9 mouse cellular contexts compared by ENCODE assay signal in the genomic region with DNA sequence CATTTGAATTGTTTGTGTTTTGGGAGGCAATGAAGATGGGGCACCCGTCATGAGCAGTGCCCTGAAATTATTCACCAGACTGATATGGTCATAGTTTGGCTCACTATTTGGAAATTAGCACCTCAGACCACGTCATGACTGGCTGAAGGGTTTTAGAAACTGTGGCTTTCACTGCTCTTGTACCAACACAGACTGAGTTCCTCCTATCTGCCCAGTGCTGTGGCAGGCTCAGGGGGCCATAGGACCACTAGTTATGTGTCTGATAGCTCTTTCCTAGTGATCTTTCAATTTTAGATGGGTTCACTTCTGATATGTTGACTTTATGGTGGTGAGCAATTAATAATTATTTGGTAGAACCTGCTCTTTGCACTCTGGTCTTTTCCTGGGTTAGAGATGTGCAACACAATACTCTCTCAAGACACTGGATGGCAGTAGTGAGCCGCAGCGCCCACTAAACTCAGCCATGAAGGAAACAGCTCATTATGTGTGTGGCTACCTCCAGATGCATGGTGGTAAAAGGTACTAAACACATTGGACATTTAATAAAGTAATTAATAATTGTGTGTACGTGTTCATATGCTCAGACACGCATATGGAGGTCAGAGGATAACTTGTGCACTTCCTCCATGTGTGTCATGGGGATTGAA.
DNase-seq lines count a peak whose midpoint lies in the region; ATAC-seq and TF ChIP-seq lines count a peak whose summit lies in the region.
"Had no signal": no experiment of that assay in that cellular context is flagged by ENCODE, and none has a peak within 500 bp of the region (broad histone marks: within the 10 kb centered on the region; RNA-seq: fewer than 3 reads in every experiment).

No protein-coding gene starts in this region.

- TF ChIP-seq POLR2A in CH12.LX (IDR thresholded peaks at IDR 0.05; ENCODE audit: low read depth, low read length) = no peak
- TF ChIP-seq POLR2A in brain, embryonic 14.5 days (IDR thresholded peaks at IDR 0.05; ENCODE audit: borderline replicate concordance, extremely low read depth, insufficient read depth, insufficient read length, poor library complexity, severe bottlenecking) = no peak

- TF ChIP-seq EP300 in CH12.LX (IDR thresholded peaks at IDR 0.05; ENCODE audit: low read length) = no peak
- no peak for TF ChIP-seq EP300 in heart, postnatal 0 days (IDR thresholded peaks at IDR 0.05; ENCODE audit: low read depth)

- H3K4me1 ChIP-seq in heart, embryonic 10.5 days = no peaks in the 10 kb centered on the region
- no peaks in the 10 kb centered on the region for H3K4me1 ChIP-seq in heart, embryonic 12.5 days (replicated peaks)
- H3K4me1 ChIP-seq in CH12.LX (ENCODE audit: control insufficient read depth in 1 of 2, insufficient read depth in 2 of 2) = no peaks in the 10 kb centered on the region
- H3K4me1 ChIP-seq in heart, postnatal 0 days (ENCODE audit: control insufficient read depth, insufficient read depth) = no peaks in the 10 kb centered on the region
- H3K4me1 ChIP-seq in midbrain, embryonic 12.5 days = no peaks in the 10 kb centered on the region
- H3K4me1 ChIP-seq: liver, embryonic 13.5 days had no signal

- 18% methylated on average over 6 of the region's 6 CpGs for WGBS in heart, embryonic 10.5 days
- WGBS in heart, embryonic 12.5 days = 15% methylated on average over 6 of the region's 6 CpGs
- WGBS in heart, postnatal 0 days = 13% methylated on average over 6 of the region's 6 CpGs
- WGBS in midbrain, embryonic 12.5 days = 20% methylated on average over 6 of the region's 6 CpGs

- ATAC-seq in heart, embryonic 12.5 days (ENCODE audit: insufficient number of reproducible peaks, low FRiP score) = no peak
- ATAC-seq in heart, postnatal 0 days (ENCODE audit: insufficient read depth, low read depth) = peak; percentile 58; the same call in 1 of the 2 replicates
- peak; percentile 70 for ATAC-seq in midbrain, embryonic 12.5 days (ENCODE audit: low FRiP score, low read depth)

- peak; percentile 86 for TF ChIP-seq RAD21 in CH12.LX (IDR thresholded peaks at IDR 0.05; ENCODE audit: low read depth, low read length)

- dilution Hi-C loops in CH12.LX (cut with MboI; ENCODE audit: extremely low pct_ligation_motif_present, extremely low pct_unique_long_range_greater_than_20kb, low sequenced_read_pairs) = no loop called here

- H3K36me3 ChIP-seq in heart, embryonic 10.5 days = no peaks in the 10 kb centered on the region
- no peaks in the 10 kb centered on the region for H3K36me3 ChIP-seq in heart, embryonic 12.5 days
- H3K36me3 ChIP-seq in CH12.LX (replicated peaks in 1 of 2; ENCODE audit: control insufficient read depth in 1 of 2, insufficient read depth in 1 of 2, low read length in 1 of 2) = no peaks in the 10 kb centered on the region
- no peaks in the 10 kb centered on the region for H3K36me3 ChIP-seq in heart, postnatal 0 days (replicated peaks; ENCODE audit: control insufficient read depth, insufficient read depth, low read length)
- no peaks in the 10 kb centered on the region for H3K36me3 ChIP-seq in midbrain, embryonic 12.5 days
- H3K36me3 ChIP-seq: liver, embryonic 13.5 days had no signal

- H3K4me2 ChIP-seq in heart, embryonic 12.5 days = no peak overlapping the region
- no peak overlapping the region for H3K4me2 ChIP-seq in CH12.LX (ENCODE audit: insufficient read depth, low read depth, poor library complexity, severe bottlenecking)
- H3K4me2 ChIP-seq in heart, postnatal 0 days (ENCODE audit: low read depth, low read length) = no peak overlapping the region
- no peak overlapping the region for H3K4me2 ChIP-seq in midbrain, embryonic 12.5 days (replicated peaks)
- H3K4me2 ChIP-seq: liver, embryonic 13.5 days had no signal

- peak; percentile 84 to 87 for TF ChIP-seq CTCF in CH12.LX (conservative IDR thresholded peaks at IDR 0.05 in 1 of 2, IDR thresholded peaks at IDR 0.05 in 1 of 2; ENCODE audit: low read depth in 2 of 2, low read length in 2 of 2)
- TF ChIP-seq CTCF in brain, embryonic 14.5 days (IDR thresholded peaks at IDR 0.05; ENCODE audit: borderline replicate concordance, extremely low read depth, insufficient read depth, insufficient read length) = peak; percentile 85; the same call in 1 of the 2 replicates
- peak; percentile 97 for TF ChIP-seq CTCF in heart, postnatal 0 days (IDR thresholded peaks at IDR 0.05; ENCODE audit: low read depth)

- in situ Hi-C loops in CH12.LX (cut with MboI; ENCODE audit: low pct_ligation_motif_present, low pct_unique_long_range_greater_than_20kb, low sequenced_read_pairs) = no loop called here

- H3K9me3 ChIP-seq in heart, embryonic 10.5 days = 0 out of 2 replicates have a peak, but pooled peaks cover 3% of the 10 kb centered on the region
- H3K9me3 ChIP-seq in heart, embryonic 12.5 days (replicated peaks) = peaks cover 8% of the 10 kb centered on the region
- H3K9me3 ChIP-seq in CH12.LX (replicated peaks; ENCODE audit: low read length) = peaks cover 9% of the 10 kb centered on the region
- peaks cover 5% of the 10 kb centered on the region; the same call in 1 of the 2 replicates for H3K9me3 ChIP-seq in heart, postnatal 0 days (replicated peaks; ENCODE audit: control insufficient read depth, low read length)
- no peaks in the 10 kb centered on the region for H3K9me3 ChIP-seq in midbrain, embryonic 12.5 days
- H3K9me3 ChIP-seq: liver, embryonic 13.5 days had no signal

- H3K27ac ChIP-seq in heart, embryonic 10.5 days = no peak overlapping the region
- no peak overlapping the region for H3K27ac ChIP-seq in heart, embryonic 12.5 days (ENCODE audit: poor library complexity, severe bottlenecking)
- no peak overlapping the region for H3K27ac ChIP-seq in CH12.LX (ENCODE audit: insufficient read depth, low read depth)
- no peak overlapping the region for H3K27ac ChIP-seq in heart, postnatal 0 days (ENCODE audit: low read depth)
- no peak overlapping the region for H3K27ac ChIP-seq in midbrain, embryonic 12.5 days (replicated peaks)
- H3K27ac ChIP-seq: liver, embryonic 13.5 days had no signal

- DNase-seq in heart, embryonic 10.5 days (ENCODE audit: low spot score) = peak; percentile 73
- peak; percentile 54 for DNase-seq in CH12.LX (ENCODE audit: extremely low read depth)
- peak; percentile 74 for DNase-seq in brain, embryonic 14.5 days (ENCODE audit: low read depth)
- peak; percentile 51 for DNase-seq in heart, postnatal 0 days (ENCODE audit: low spot score)
- peak; percentile 64 for DNase-seq in kidney, postnatal 14 days
- DNase-seq in B cell, adult 2 months = no peak
- DNase-seq: liver, embryonic 13.5 days had no signal

- no peak overlapping the region for H3K4me3 ChIP-seq in heart, embryonic 10.5 days
- H3K4me3 ChIP-seq in heart, embryonic 12.5 days = no peak overlapping the region
- H3K4me3 ChIP-seq in CH12.LX (replicated peaks in 1 of 3; ENCODE audit: low read depth in 2 of 3, low read length in 2 of 3, poor library complexity in 1 of 3) = no peak overlapping the region
- H3K4me3 ChIP-seq in heart, postnatal 0 days (ENCODE audit: low read depth, low read length) = no peak overlapping the region
- H3K4me3 ChIP-seq in midbrain, embryonic 12.5 days = no peak overlapping the region
- H3K4me3 ChIP-seq: liver, embryonic 13.5 days had no signal

- H3K27me3 ChIP-seq in heart, embryonic 10.5 days (ENCODE audit: insufficient read depth, poor library complexity, severe bottlenecking) = no peaks in the 10 kb centered on the region
- H3K27me3 ChIP-seq in heart, embryonic 12.5 days (replicated peaks) = no peaks in the 10 kb centered on the region
- no peaks in the 10 kb centered on the region for H3K27me3 ChIP-seq in CH12.LX (replicated peaks)
- no peaks in the 10 kb centered on the region for H3K27me3 ChIP-seq in heart, postnatal 0 days (ENCODE audit: control insufficient read depth, insufficient read depth, low read length)
- H3K27me3 ChIP-seq in midbrain, embryonic 12.5 days = no peaks in the 10 kb centered on the region
- H3K27me3 ChIP-seq: liver, embryonic 13.5 days had no signal

- H3K79me2 ChIP-seq in CH12.LX (replicated peaks; ENCODE audit: control insufficient read depth, extremely low read depth, insufficient read depth, poor library complexity, severe bottlenecking) = no peaks in the 10 kb centered on the region

- no peak overlapping the region for H3K9ac ChIP-seq in heart, embryonic 12.5 days
- no peak overlapping the region for H3K9ac ChIP-seq in CH12.LX (ENCODE audit: insufficient read depth, low read depth)
- H3K9ac ChIP-seq in heart, postnatal 0 days (replicated peaks; ENCODE audit: low read depth, low read length) = no peak overlapping the region
- H3K9ac ChIP-seq in midbrain, embryonic 12.5 days (replicated peaks) = no peak overlapping the region
- H3K9ac ChIP-seq: liver, embryonic 13.5 days had no signal

TF ChIP-seq in CH12.LX, 34 proteins besides CTCF, POLR2A, EP300 and RAD21:
- peak; percentile 84 for TF ChIP-seq SMC3 (IDR thresholded peaks at IDR 0.05; ENCODE audit: low read depth, low read length)
- TF ChIP-seq NELFE (IDR thresholded peaks at IDR 0.05; ENCODE audit: low read depth, low read length) = no peak
- peak; percentile 17; the same call in 1 of the 2 replicates for TF ChIP-seq ZC3H11A (IDR thresholded peaks at IDR 0.05; ENCODE audit: low read depth, low read length)
- no peak for TF ChIP-seq NRF1 (IDR thresholded peaks at IDR 0.05; ENCODE audit: low read depth, low read length)
- no peak for TF ChIP-seq MAX (IDR thresholded peaks at IDR 0.05; ENCODE audit: low read length)
- no peak for TF ChIP-seq ETS1 (conservative IDR thresholded peaks at IDR 0.05; ENCODE audit: low read depth, low read length)
- TF ChIP-seq RCOR1 (conservative IDR thresholded peaks at IDR 0.05; ENCODE audit: low read depth, low read length) = no peak
- no peak for TF ChIP-seq MAFK (IDR thresholded peaks at IDR 0.05; ENCODE audit: insufficient replicate concordance, low read length)
- no peak for TF ChIP-seq MAZ (IDR thresholded peaks at IDR 0.05; ENCODE audit: low read depth, low read length)
- no peak for TF ChIP-seq MYC (IDR thresholded peaks at IDR 0.05; ENCODE audit: low read depth, low read length)
TF ChIP-seq in CH12.LX: peak in this region for 2.

Comparison
In these comparisons a context has a peak if more than half of its experiments do, and no peak if none do; other contexts are left out.
1. DNase-seq: peak in heart, embryonic 10.5 days (single experiment), CH12.LX (single experiment), brain, embryonic 14.5 days (single experiment), heart, postnatal 0 days (single experiment) and kidney, postnatal 14 days (single experiment); none in B cell, adult 2 months (0 of 2).
2. Peak in every context shown above with its lines, with median percentiles within 50 percentile points of each other: CTCF ChIP-seq.